Comparison of ENCODE assay signal across 1 mouse cellular context in the genomic region with DNA sequence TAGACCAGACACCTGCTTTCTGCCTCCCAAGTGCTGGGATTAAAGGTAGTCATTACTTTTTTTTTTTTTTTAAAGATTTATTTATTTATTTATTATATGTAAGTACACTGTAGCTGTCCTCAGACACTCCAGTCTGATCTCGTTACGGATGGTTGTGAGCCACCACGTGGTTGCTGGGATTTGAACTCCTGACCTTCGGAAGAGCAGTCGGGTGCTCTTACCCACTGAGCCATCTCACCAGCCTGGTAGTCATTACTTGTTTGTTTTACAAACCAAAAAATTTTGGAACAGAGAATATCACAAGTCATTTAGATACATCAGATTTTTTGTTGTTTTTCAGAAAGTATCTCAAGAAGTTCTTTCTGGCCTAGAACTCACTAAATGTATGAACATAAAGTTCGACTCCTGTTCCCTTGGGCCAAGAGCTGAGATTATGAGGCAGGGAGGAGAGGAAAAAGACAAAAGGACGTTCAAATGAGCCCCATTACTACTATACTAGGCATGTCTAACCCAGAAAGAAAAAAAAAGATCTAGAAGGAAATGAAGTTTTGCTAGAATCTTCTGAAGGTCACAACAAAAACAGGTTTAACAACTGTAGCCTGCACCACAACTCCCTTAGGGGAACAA.
A peak's percentile ranks its signal among the peaks of the same experiment; 100 is the strongest.
TF ChIP-seq lines count a peak whose summit lies in the region.

No protein-coding gene starts in this region.

TF ChIP-seq in CH12.LX, 34 proteins besides CTCF, POLR2A, EP300 and RAD21:
- TF ChIP-seq TBP (conservative IDR thresholded peaks at IDR 0.05; ENCODE audit: low read depth, low read length): peak; percentile 88
